Mouse (Mus musculus): ENCODE results near the gene Edil3. TPM values are rescaled to one million over a fixed set of nuclear protein-coding genes. Genes with fewer than 3 reads are reported as not detected.
"Not testable (repeated sequence)": the region's sequence is repeated elsewhere in the genome, so short reads cannot be mapped to it uniquely, and the experiment has no call there.

Edil3 gene
- polyA plus RNA-seq, 1 experiment from 2014 or later: 11.6 TPM

GRCm38 (mm10) chr13:89029817-89030539 is 208.7 kb downstream of the Edil3 start:
- no peak overlapping the region for H3K4me3 ChIP-seq
- no peaks in the 10 kb centered on the region; the same call in 1 of the 2 replicates for H3K9me3 ChIP-seq
- no peaks in the 10 kb centered on the region for H3K4me1 ChIP-seq
- H3K27me3 ChIP-seq (ENCODE audit: insufficient read depth, poor library complexity, severe bottlenecking): no peaks in the 10 kb centered on the region
- no peak overlapping the region for H3K27ac ChIP-seq
- DNase-seq (ENCODE audit: low spot score): no peak
- H3K36me3 ChIP-seq: no peaks in the 10 kb centered on the region
- WGBS: 61% methylated on average over 3 of the region's 3 CpGs

- H3K36me3 ChIP-seq: no peaks in the 10 kb centered on the region
- 81% methylated on average over 2 of the region's 2 CpGs for WGBS
- H3K27ac ChIP-seq: no peak overlapping the region
- no peaks in the 10 kb centered on the region for H3K27me3 ChIP-seq (ENCODE audit: insufficient read depth, poor library complexity, severe bottlenecking)
- H3K4me3 ChIP-seq: no peak overlapping the region
- no peaks in the 10 kb centered on the region for H3K9me3 ChIP-seq
- DNase-seq (ENCODE audit: low spot score): no peak
- H3K4me1 ChIP-seq: no peaks in the 10 kb centered on the region
These were observed 214.4 kb downstream of the Edil3 start for GRCm38 (mm10) chr13:89035711-89036110.

- Histone ChIP-seq H3K9me3 (no peaks in the 10 kb centered on the region), H3K4me3 (no peak overlapping the region), H3K4me1 (no peaks in the 10 kb centered on the region), H3K36me3 (no peaks in the 10 kb centered on the region), H3K27me3 (ENCODE audit: insufficient read depth, poor library complexity, severe bottlenecking) (no peaks in the 10 kb centered on the region), H3K27ac (no peak overlapping the region)
- DNase-seq (ENCODE audit: low spot score): no peak
- 82% methylated on average over 1 of the region's 1 CpGs for WGBS
These were observed 220.2 kb downstream of the Edil3 start for GRCm38 (mm10) chr13:89041495-89041894.

GRCm38 (mm10) chr13:89070132-89070531 is 248.9 kb downstream of the Edil3 start:
- not testable (repeated sequence) for H3K4me3 ChIP-seq; DNase-seq (ENCODE audit: low spot score); H3K9me3 ChIP-seq; H3K27me3 ChIP-seq (ENCODE audit: insufficient read depth, poor library complexity, severe bottlenecking); H3K36me3 ChIP-seq
- peak overlapping the region; percentile 36; the same call in 1 of the 2 replicates for H3K27ac ChIP-seq
- peaks cover 16% of the 10 kb centered on the region for H3K4me1 ChIP-seq

- Histone ChIP-seq H3K27ac (no peak overlapping the region), H3K4me3 (no peak overlapping the region), H3K4me1 (no peaks in the 10 kb centered on the region), H3K9me3 (no peaks in the 10 kb centered on the region), H3K36me3 (no peaks in the 10 kb centered on the region), H3K27me3 (ENCODE audit: insufficient read depth, poor library complexity, severe bottlenecking) (no peaks in the 10 kb centered on the region)
- 92% methylated on average over 1 of the region's 1 CpGs for WGBS
- DNase-seq (ENCODE audit: low spot score): no peak
These were observed 254.9 kb downstream of the Edil3 start for GRCm38 (mm10) chr13:89076212-89076611.

- no peak for DNase-seq (ENCODE audit: low spot score)
- Histone ChIP-seq H3K4me3 (no peak overlapping the region), H3K4me1 (no peaks in the 10 kb centered on the region), H3K27ac (no peak overlapping the region), H3K9me3 (no peaks in the 10 kb centered on the region), H3K27me3 (ENCODE audit: insufficient read depth, poor library complexity, severe bottlenecking) (no peaks in the 10 kb centered on the region), H3K36me3 (no peaks in the 10 kb centered on the region)
- WGBS: 65% methylated on average over 1 of the region's 1 CpGs
These were observed 284.6 kb downstream of the Edil3 start for GRCm38 (mm10) chr13:89105889-89106288.

- Histone ChIP-seq H3K27ac (no peak overlapping the region), H3K4me3 (no peak overlapping the region), H3K27me3 (ENCODE audit: insufficient read depth, poor library complexity, severe bottlenecking) (no peaks in the 10 kb centered on the region), H3K9me3 (no peaks in the 10 kb centered on the region), H3K36me3 (no peaks in the 10 kb centered on the region), H3K4me1 (no peaks in the 10 kb centered on the region)
- 63% methylated on average over 2 of the region's 2 CpGs for WGBS
- no peak for DNase-seq (ENCODE audit: low spot score)
These were observed 296.3 kb downstream of the Edil3 start for GRCm38 (mm10) chr13:89117551-89117950.

GRCm38 (mm10) chr13:89119809-89120208 is 298.5 kb downstream of the Edil3 start:
- Histone ChIP-seq H3K9me3 (no peaks in the 10 kb centered on the region), H3K27ac (no peak overlapping the region), H3K4me1 (no peaks in the 10 kb centered on the region), H3K36me3 (no peaks in the 10 kb centered on the region), H3K4me3 (no peak overlapping the region), H3K27me3 (ENCODE audit: insufficient read depth, poor library complexity, severe bottlenecking) (no peaks in the 10 kb centered on the region)
- DNase-seq (ENCODE audit: low spot score): no peak
- WGBS: 80% methylated on average over 8 of the region's 8 CpGs

- Histone ChIP-seq H3K4me3 (no peak overlapping the region), H3K36me3 (no peaks in the 10 kb centered on the region), H3K27ac (no peak overlapping the region), H3K27me3 (ENCODE audit: insufficient read depth, poor library complexity, severe bottlenecking) (no peaks in the 10 kb centered on the region), H3K9me3 (no peaks in the 10 kb centered on the region), H3K4me1 (no peaks in the 10 kb centered on the region)
- WGBS: 45% methylated on average over 6 of the region's 6 CpGs
- DNase-seq (ENCODE audit: low spot score): no peak
These were observed 301.4 kb downstream of the Edil3 start for GRCm38 (mm10) chr13:89122511-89123253.

- Histone ChIP-seq H3K36me3 (no peaks in the 10 kb centered on the region), H3K9me3 (no peaks in the 10 kb centered on the region), H3K27me3 (ENCODE audit: insufficient read depth, poor library complexity, severe bottlenecking) (no peaks in the 10 kb centered on the region), H3K27ac (no peak overlapping the region), H3K4me3 (no peak overlapping the region), H3K4me1 (no peaks in the 10 kb centered on the region)
- DNase-seq (ENCODE audit: low spot score): no peak
- WGBS: 88% methylated on average over 5 of the region's 5 CpGs
These were observed 302.1 kb downstream of the Edil3 start for GRCm38 (mm10) chr13:89123396-89123795.

- H3K4me3 ChIP-seq: no peak overlapping the region
- 27% methylated on average over 4 of the region's 4 CpGs for WGBS
- peaks cover 6% of the 10 kb centered on the region; the same call in 1 of the 2 replicates for H3K4me1 ChIP-seq
- H3K9me3 ChIP-seq: no peaks in the 10 kb centered on the region
- no peak overlapping the region for H3K27ac ChIP-seq
- H3K27me3 ChIP-seq (ENCODE audit: insufficient read depth, poor library complexity, severe bottlenecking): no peaks in the 10 kb centered on the region
- DNase-seq (ENCODE audit: low spot score): no peak
- no peaks in the 10 kb centered on the region for H3K36me3 ChIP-seq
These were observed 324.8 kb downstream of the Edil3 start for GRCm38 (mm10) chr13:89146056-89146547.

GRCm38 (mm10) chr13:89151878-89152277 is 330.6 kb downstream of the Edil3 start:
- Histone ChIP-seq H3K27ac (no peak overlapping the region), H3K27me3 (ENCODE audit: insufficient read depth, poor library complexity, severe bottlenecking) (no peaks in the 10 kb centered on the region), H3K9me3 (no peaks in the 10 kb centered on the region), H3K4me3 (no peak overlapping the region), H3K36me3 (no peaks in the 10 kb centered on the region), H3K4me1 (no peaks in the 10 kb centered on the region)
- 87% methylated on average over 3 of the region's 3 CpGs for whole genome bisulfite sequencing
- no peak for DNase-seq (ENCODE audit: low spot score)

- no peak overlapping the region for H3K27ac ChIP-seq
- no peak overlapping the region for H3K4me3 ChIP-seq
- H3K4me1 ChIP-seq: no peaks in the 10 kb centered on the region
- no peak for DNase-seq (ENCODE audit: low spot score)
- no peaks in the 10 kb centered on the region for H3K36me3 ChIP-seq
- no peaks in the 10 kb centered on the region for H3K9me3 ChIP-seq
- 82% methylated on average over 1 of the region's 1 CpGs for WGBS
- no peaks in the 10 kb centered on the region for H3K27me3 ChIP-seq (ENCODE audit: insufficient read depth, poor library complexity, severe bottlenecking)
These were observed 346.7 kb downstream of the Edil3 start for GRCm38 (mm10) chr13:89167960-89168359.
